ENCODE assay signal across 8 mouse cellular contexts in the genomic region with DNA sequence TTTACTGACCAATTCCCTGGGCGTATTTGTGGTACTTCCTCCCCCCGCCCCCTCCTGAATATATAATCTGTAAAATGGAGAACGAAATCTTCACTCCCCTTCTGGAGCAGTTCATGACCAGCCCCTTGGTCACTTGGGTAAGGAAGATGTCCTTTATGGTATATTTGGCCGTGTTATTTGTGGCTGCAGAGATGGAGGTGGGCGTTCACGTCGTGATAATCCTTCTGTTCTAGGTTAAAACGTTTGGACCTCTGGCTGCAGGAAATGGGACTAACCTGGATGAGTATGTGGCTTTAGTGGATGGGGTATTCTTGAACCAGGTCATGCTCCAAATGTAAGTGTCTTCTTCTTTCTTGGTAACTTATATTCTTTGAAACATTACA. TPM values are rescaled to one million over a fixed set of nuclear protein-coding genes. Genes with fewer than 3 reads are reported as not detected.
A peak's percentile ranks its signal among the peaks of the same experiment; 100 is the strongest.
DNase-seq lines count a peak whose midpoint lies in the region; ATAC-seq lines count a peak whose summit lies in the region.

No protein-coding gene starts in this region.

- peaks cover 13% of the 10 kb centered on the region; the same call in 1 of the 2 replicates for H3K4me1 ChIP-seq in hindbrain, embryonic 16.5 days (ENCODE audit: control insufficient read depth, insufficient read depth, low read depth, low read length)
- H3K4me1 ChIP-seq in midbrain, embryonic 12.5 days, result peaks cover 11% of the 10 kb centered on the region

- DNase-seq in cerebellum, postnatal 25 days, result no peak
- peak; percentile 14 for DNase-seq in right cerebral cortex, adult 18-20 months
- no peak for DNase-seq in right cerebral cortex, postnatal 25 days
- no peak for DNase-seq in cerebellum, postnatal 4 days (ENCODE audit: low spot score in 2 of 2)
- DNase-seq in frontal cortex, postnatal 14 days (ENCODE audit: low spot score in 2 of 2), result no peak

- no peaks in the 10 kb centered on the region for H3K9me3 ChIP-seq in hindbrain, embryonic 16.5 days (ENCODE audit: control insufficient read depth, low read length)
- H3K9me3 ChIP-seq in midbrain, embryonic 12.5 days, result no peaks in the 10 kb centered on the region

- 0% methylated on average over 8 of the region's 8 CpGs for WGBS in hindbrain, embryonic 16.5 days
- 0% methylated on average over 8 of the region's 8 CpGs for WGBS in midbrain, embryonic 12.5 days

- H3K36me3 ChIP-seq in hindbrain, embryonic 16.5 days (ENCODE audit: control insufficient read depth, insufficient read depth, low read length), result no peaks in the 10 kb centered on the region
- H3K36me3 ChIP-seq in midbrain, embryonic 12.5 days, result no peaks in the 10 kb centered on the region

- peak; percentile 2; the same call in 1 of the 2 replicates for ATAC-seq in cerebellum, adult (ENCODE audit: insufficient number of reproducible peaks, low FRiP score, low TSS enrichment)
- ATAC-seq in hindbrain, embryonic 16.5 days, result peak; percentile 0; the same call in 1 of the 2 replicates
- peak; percentile 11 for ATAC-seq in midbrain, embryonic 12.5 days (ENCODE audit: low FRiP score, low read depth)

- H3K27me3 ChIP-seq in hindbrain, embryonic 16.5 days (replicated peaks; ENCODE audit: control insufficient read depth, insufficient read depth, low read length), result no peaks in the 10 kb centered on the region
- H3K27me3 ChIP-seq in midbrain, embryonic 12.5 days, result no peaks in the 10 kb centered on the region; the same call in 1 of the 2 replicates

- peak overlapping the region; percentile 87 for H3K4me3 ChIP-seq in hindbrain, embryonic 16.5 days (ENCODE audit: low read length)
- peak overlapping the region; percentile 93 for H3K4me3 ChIP-seq in midbrain, embryonic 12.5 days

- H3K4me2 ChIP-seq in hindbrain, embryonic 16.5 days (ENCODE audit: low read length), result peak overlapping the region; percentile 52
- H3K4me2 ChIP-seq in midbrain, embryonic 12.5 days (replicated peaks), result peak overlapping the region; percentile 58

- peak overlapping the region; percentile 99 for H3K9ac ChIP-seq in hindbrain, embryonic 16.5 days (ENCODE audit: low read depth, low read length)
- peak overlapping the region; percentile 97 for H3K9ac ChIP-seq in midbrain, embryonic 12.5 days (replicated peaks)

- peak overlapping the region; percentile 99 for H3K27ac ChIP-seq in hindbrain, embryonic 16.5 days (ENCODE audit: low read depth, low read length)
- peak overlapping the region; percentile 100 for H3K27ac ChIP-seq in midbrain, embryonic 12.5 days (replicated peaks)

RNA-seq across cellular contexts. Expression of a gene that starts 0.8 kb away (rescaled TPM):
- 71.1 and 73.8 TPM in 2 replicates for polyA plus RNA-seq in hindbrain, embryonic 16.5 days (2015; fragmentation: Nextera tagmentation; extraction: Ambion mirVana)
- 76.4 and 89.5 TPM in 2 replicates for polyA plus RNA-seq in midbrain, embryonic 12.5 days (2016; fragmentation: Nextera tagmentation; extraction: Ambion mirVana)
